Mouse (Mus musculus): ENCODE data around the gene Hepacam2.
"Not testable (repeated sequence)": the region's sequence is repeated elsewhere in the genome, so short reads cannot be mapped to it uniquely, and the experiment has no call there.

Hepacam2 gene

GRCm38 (mm10) chr6:3498162-3498848 is at the start of gene Hepacam2, which contains the start of gene Vps50:
Gene Hepacam2, minus strand, starts transcription at chr6:3498298.
Gene Vps50, plus strand, starts transcription at chr6:3498382.
- DNase-seq (ENCODE audit: low read depth, low spot score), result peak; percentile 95

- DNase-seq (ENCODE audit: low read depth, low spot score), result no peak
Observed at GRCm38 (mm10) chr6:3544970-3545369, 46.9 kb upstream of the Hepacam2 start.

- no peak for DNase-seq (ENCODE audit: low read depth, low spot score)
Observed at GRCm38 (mm10) chr6:3543862-3544261, 45.8 kb upstream of the Hepacam2 start.

GRCm38 (mm10) chr6:3539470-3539869 is 41.4 kb upstream of the Hepacam2 start:
- DNase-seq (ENCODE audit: low read depth, low spot score), result no peak

GRCm38 (mm10) chr6:3536048-3536447 is 38.0 kb upstream of the Hepacam2 start:
- no peak for DNase-seq (ENCODE audit: low read depth, low spot score)

GRCm38 (mm10) chr6:3531445-3531844 is 33.3 kb upstream of the Hepacam2 start:
- no peak for DNase-seq (ENCODE audit: low read depth, low spot score)

GRCm38 (mm10) chr6:3528198-3528597 is 30.1 kb upstream of the Hepacam2 start:
- no peak for DNase-seq (ENCODE audit: low read depth, low spot score)

- no peak for DNase-seq (ENCODE audit: low read depth, low spot score)
Observed at GRCm38 (mm10) chr6:3512611-3513010, 14.5 kb upstream of the Hepacam2 start.

- DNase-seq (ENCODE audit: low read depth, low spot score), result no peak
Observed at GRCm38 (mm10) chr6:3511612-3512011, 13.5 kb upstream of the Hepacam2 start.

GRCm38 (mm10) chr6:3511116-3511515 is 13.0 kb upstream of the Hepacam2 start:
- no peak for DNase-seq (ENCODE audit: low read depth, low spot score)

GRCm38 (mm10) chr6:3509782-3510181 is 11.7 kb upstream of the Hepacam2 start:
- DNase-seq (ENCODE audit: low read depth, low spot score), result peak; percentile 66

- DNase-seq (ENCODE audit: low read depth, low spot score), result not testable (repeated sequence)
Observed at GRCm38 (mm10) chr6:3508151-3508550, 10.1 kb upstream of the Hepacam2 start.

- no peak for DNase-seq (ENCODE audit: low read depth, low spot score)
Observed at GRCm38 (mm10) chr6:3507078-3507477, 9.0 kb upstream of the Hepacam2 start.

- DNase-seq (ENCODE audit: low read depth, low spot score), result no peak
Observed at GRCm38 (mm10) chr6:3505289-3505688, 7.2 kb upstream of the Hepacam2 start.

GRCm38 (mm10) chr6:3500286-3500685 is 2.2 kb upstream of the Hepacam2 start:
- no peak for DNase-seq (ENCODE audit: low read depth, low spot score)

GRCm38 (mm10) chr6:3496210-3496609 is 1.9 kb downstream of the Hepacam2 start:
- DNase-seq (ENCODE audit: low read depth, low spot score), result peak; percentile 62

- DNase-seq (ENCODE audit: low read depth, low spot score), result no peak
Observed at GRCm38 (mm10) chr6:3494285-3494684, 3.8 kb downstream of the Hepacam2 start.

- no peak for DNase-seq (ENCODE audit: low read depth, low spot score)
Observed at GRCm38 (mm10) chr6:3487355-3487754, 10.7 kb downstream of the Hepacam2 start.

- DNase-seq (ENCODE audit: low read depth, low spot score), result no peak
Observed at GRCm38 (mm10) chr6:3485133-3485532, 13.0 kb downstream of the Hepacam2 start.

GRCm38 (mm10) chr6:3481705-3482104 is 16.4 kb downstream of the Hepacam2 start:
- no peak for DNase-seq (ENCODE audit: low read depth, low spot score)

- no peak for DNase-seq (ENCODE audit: low read depth, low spot score)
Observed at GRCm38 (mm10) chr6:3479853-3480252, 18.2 kb downstream of the Hepacam2 start.

GRCm38 (mm10) chr6:3476299-3476698 is 21.8 kb downstream of the Hepacam2 start:
- DNase-seq (ENCODE audit: low read depth, low spot score), result no peak

- DNase-seq (ENCODE audit: low read depth, low spot score), result no peak
Observed at GRCm38 (mm10) chr6:3470706-3471105, 27.4 kb downstream of the Hepacam2 start.

- DNase-seq (ENCODE audit: low read depth, low spot score), result no peak
Observed at GRCm38 (mm10) chr6:3468627-3469026, 29.5 kb downstream of the Hepacam2 start.

Data from ES-CJ7 (cell line).